Mouse (Mus musculus) neural tube, embryonic 11.5 days (tissue): ENCODE measurements at regions not wholly inside any gene's neighbourhood (a gene's known extent, or its start where the extent isn't known, plus 50 kb on each side); places are given as distances from the start of the nearest gene placed in this dataset.
"Not testable (repeated sequence)": the region's sequence is repeated elsewhere in the genome, so short reads cannot be mapped to it uniquely, and the experiment has no call there.

Experiments used
- ATAC-seq: fragments of 200-750 bp; cut with Nextera tagmentation; 2 replicates; pipeline ENCODE4 v1.8.0; 2017; ENCODE audit warnings: moderate number of reproducible peaks, mild to moderate bottlenecking, moderate TSS enrichment, moderate library complexity; ENCODE audit not compliant: insufficient read depth, low FRiP score, low TSS enrichment
- DNase-seq: peaks from one replicate; pipeline ENCODE4 v3.0.0-alpha.2; 2015; ENCODE audit warnings: low spot score
- H3K27ac ChIP-seq: fragments of 300-500 bp; sonication (generic); 2 replicates; pipeline ENCODE4 v1.5.1; 2014; ENCODE audit warnings: low read depth, mild to moderate bottlenecking, low read length
- H3K27me3 ChIP-seq: fragments of 300-500 bp; sonication (generic); 2 replicates; pipeline ENCODE4 v1.6.1; 2014; ENCODE audit warnings: mild to moderate bottlenecking, low read length, mixed read lengths; ENCODE audit not compliant: control insufficient read depth, insufficient read depth
- H3K36me3 ChIP-seq: fragments of 300-500 bp; sonication (generic); 2 replicates; pipeline ENCODE4 v1.6.1; 2014; ENCODE audit warnings: mild to moderate bottlenecking, low read length, moderate library complexity, mixed read lengths; ENCODE audit not compliant: control insufficient read depth, insufficient read depth
- H3K4me1 ChIP-seq: fragments of 300-500 bp; sonication (generic); 2 replicates; pipeline ENCODE4 v1.6.1; 2014; ENCODE audit warnings: low read length, mixed read lengths; ENCODE audit not compliant: control insufficient read depth, insufficient read depth
- H3K4me2 ChIP-seq: fragments of 300-500 bp; sonication (generic); 2 replicates; pipeline ENCODE4 v1.6.1; 2014; ENCODE audit warnings: low read depth, mild to moderate bottlenecking, moderate library complexity
- H3K4me3 ChIP-seq: fragments of 300-500 bp; sonication (generic); 2 replicates; pipeline ENCODE4 v1.5.1; 2014; ENCODE audit warnings: low read depth, low read length
- H3K9ac ChIP-seq: fragments of 300-500 bp; sonication (generic); 2 replicates; pipeline ENCODE4 v1.6.1; 2014; ENCODE audit warnings: mild to moderate bottlenecking, low read length
- H3K9me3 ChIP-seq: fragments of 300-500 bp; sonication (generic); 2 replicates; pipeline ENCODE4 v1.6.1; 2016; ENCODE audit warnings: low read length; ENCODE audit not compliant: control insufficient read depth
- WGBS: fragments of 180-500 bp; shearing (Covaris S2); extraction: QIAGEN DNeasy Blood & Tissue Kit; methylation state at CpG from one replicate; pipeline ENCODE4 v1.1.7; 2014; 5-methylcytosine and 5-hydroxymethylcytosine counted together

- not testable (repeated sequence) for DNase-seq, H3K4me1 ChIP-seq, H3K4me2 ChIP-seq, H3K27me3 ChIP-seq, H3K9me3 ChIP-seq, H3K27ac ChIP-seq, ATAC-seq, H3K9ac ChIP-seq, H3K4me3 ChIP-seq, H3K36me3 ChIP-seq
- 94% methylated on average over 11 of the region's 11 CpGs for WGBS
Measured at GRCm38 (mm10) chr14:27562564-27562963, 54.3 kb upstream of the Ccdc66 start.

DNA sequence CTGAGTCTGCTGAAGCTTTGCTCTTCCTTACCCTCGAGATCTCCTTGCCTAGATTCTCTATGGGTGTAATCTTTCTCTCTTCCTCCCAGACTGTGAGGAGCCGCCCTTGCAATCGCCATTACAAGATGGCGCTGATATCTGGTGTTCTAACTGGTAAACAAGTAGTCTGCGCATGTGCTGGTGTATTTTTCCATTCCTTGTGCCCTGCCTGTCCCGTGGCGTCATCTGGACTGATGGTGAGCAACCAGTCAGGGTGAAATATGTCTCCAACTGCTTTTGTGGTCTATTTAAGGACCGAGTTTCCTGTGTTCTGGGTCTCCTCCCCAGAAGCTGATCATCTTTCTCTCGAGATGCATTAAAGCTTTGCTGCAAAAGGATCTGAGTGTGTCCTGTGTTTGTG, 53.7 kb upstream of the Ccdc66 start:
- not testable (repeated sequence) for DNase-seq, H3K9ac ChIP-seq, H3K27me3 ChIP-seq, H3K4me2 ChIP-seq, H3K9me3 ChIP-seq, ATAC-seq, H3K4me3 ChIP-seq, H3K27ac ChIP-seq, H3K36me3 ChIP-seq, H3K4me1 ChIP-seq
- WGBS = 90% methylated on average over 9 of the region's 9 CpGs

DNA sequence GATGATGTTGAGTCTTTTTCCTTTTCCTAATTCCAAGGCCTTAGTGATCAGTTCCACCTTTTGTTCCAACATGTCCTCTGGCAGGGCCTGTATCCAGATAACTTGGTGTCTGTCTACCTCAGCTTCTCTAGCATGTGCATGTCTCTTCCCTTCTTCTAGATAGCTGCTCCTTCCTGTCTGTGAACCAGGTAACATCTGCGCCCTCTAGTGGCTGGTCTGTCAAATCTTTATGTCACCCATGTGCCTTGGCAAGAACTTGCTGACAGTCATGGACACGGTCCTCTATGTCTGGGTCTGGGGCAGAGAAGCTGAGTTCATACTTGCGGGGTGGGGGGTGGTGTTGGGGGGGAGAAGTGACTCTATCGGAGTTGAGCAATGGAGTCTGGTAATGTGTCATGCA, 52.2 kb upstream of the Ccdc66 start:
- Histone ChIP-seq H3K9me3 (no peaks in the 10 kb centered on the region), H3K9ac (no peak overlapping the region), H3K4me3 (no peak overlapping the region), H3K36me3 (no peaks in the 10 kb centered on the region), H3K27ac (no peak overlapping the region), H3K27me3 (no peaks in the 10 kb centered on the region), H3K4me1 (no peaks in the 10 kb centered on the region), H3K4me2 (no peak overlapping the region)
- 56% methylated on average over 4 of the region's 4 CpGs for WGBS
- ATAC-seq = no peak
- peak; percentile 63 for DNase-seq

DNA sequence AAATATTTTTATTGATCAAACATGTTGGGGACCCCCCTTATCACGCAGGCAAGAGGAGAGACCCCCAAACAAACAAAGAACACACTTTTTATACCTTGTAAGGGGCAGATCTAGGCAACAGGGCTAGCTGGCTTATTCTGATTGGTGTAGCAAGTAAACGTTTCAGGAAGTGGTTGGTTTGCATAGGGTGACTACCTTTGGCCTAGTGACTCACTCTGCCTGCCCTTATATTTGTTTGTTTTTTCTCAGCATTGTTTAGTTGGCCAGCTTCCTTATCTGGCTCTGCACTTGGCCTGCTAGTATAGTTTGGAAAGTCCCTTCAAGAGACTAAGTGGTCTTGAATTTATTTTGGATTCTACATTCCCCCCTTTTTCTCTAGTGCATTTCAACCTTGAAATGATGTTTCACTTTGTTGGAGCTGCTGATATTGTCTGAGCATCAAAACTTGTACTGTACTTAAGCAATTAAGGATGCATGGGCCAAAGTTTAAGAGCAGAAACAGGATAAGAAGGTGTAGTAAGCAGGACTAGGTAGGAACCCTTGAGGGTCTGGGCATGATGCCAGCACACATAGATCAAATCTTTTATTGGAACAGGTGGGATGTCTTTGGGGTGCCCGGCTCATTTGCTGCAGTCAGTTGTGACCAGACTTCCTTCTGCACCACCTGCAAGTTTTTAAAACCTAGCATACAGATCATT, 50.7 kb upstream of the Ccdc66 start:
- Histone ChIP-seq H3K4me1 (no peaks in the 10 kb centered on the region), H3K27me3 (no peaks in the 10 kb centered on the region), H3K4me2 (no peak overlapping the region), H3K9ac (no peak overlapping the region), H3K27ac (no peak overlapping the region), H3K9me3 (no peaks in the 10 kb centered on the region), H3K36me3 (no peaks in the 10 kb centered on the region), H3K4me3 (no peak overlapping the region)
- no peak for DNase-seq
- ATAC-seq = no peak
- WGBS = 80% methylated on average over 3 of the region's 3 CpGs
